Comparison of ENCODE assay signal across 8 mouse cellular contexts in genomic region chr2:103982250-103982649, GRCm38 (mm10). TPM values are rescaled to one million over a fixed set of nuclear protein-coding genes. Genes with fewer than 3 reads are reported as not detected.
A peak's percentile ranks its signal among the peaks of the same experiment; 100 is the strongest.
DNase-seq lines count a peak whose midpoint lies in the region; ATAC-seq lines count a peak whose summit lies in the region.

No protein-coding gene starts in this region.

- no peak overlapping the region for H3K4me3 ChIP-seq in forebrain, embryonic 13.5 days
- no peak overlapping the region for H3K4me3 ChIP-seq in hindbrain, embryonic 12.5 days

- 5% methylated on average over 5 of the region's 5 CpGs for WGBS in forebrain, embryonic 13.5 days
- 9% methylated on average over 5 of the region's 5 CpGs for WGBS in hindbrain, embryonic 12.5 days

- H3K27me3 ChIP-seq in forebrain, embryonic 13.5 days, result no peaks in the 10 kb centered on the region
- no peaks in the 10 kb centered on the region; the same call in 1 of the 2 replicates for H3K27me3 ChIP-seq in hindbrain, embryonic 12.5 days

- no peaks in the 10 kb centered on the region for H3K9me3 ChIP-seq in forebrain, embryonic 13.5 days (replicated peaks)
- H3K9me3 ChIP-seq in hindbrain, embryonic 12.5 days (replicated peaks), result no peaks in the 10 kb centered on the region

- H3K27ac ChIP-seq in forebrain, embryonic 13.5 days, result no peak overlapping the region
- no peak overlapping the region for H3K27ac ChIP-seq in hindbrain, embryonic 12.5 days

- peak; percentile 67 for DNase-seq in Muller cell, postnatal 12 days (ENCODE audit: inconsistent ontology term)
- peak; percentile 72 for DNase-seq in c-Kit-positive CD71-negative TER-119-negative erythroid progenitor cells, embryonic 14.5 days (ENCODE audit: low read depth)
- DNase-seq in left cerebral cortex, adult 18-20 months (ENCODE audit: low spot score in 2 of 2), result peak; percentile 65 to 74
- peak; percentile 78 for DNase-seq in right cerebral cortex, postnatal 14 days
- DNase-seq in yolk sac, embryonic 10.5 days (ENCODE audit: low spot score), result no peak

- peak; percentile 85 for ATAC-seq in forebrain, embryonic 13.5 days
- ATAC-seq in hindbrain, embryonic 12.5 days (ENCODE audit: low FRiP score), result peak; percentile 77
- ATAC-seq in megakaryocyte, adult 5-6 weeks (ENCODE audit: poor library complexity, severe bottlenecking), result peak; percentile 88

- H3K9ac ChIP-seq in forebrain, embryonic 13.5 days, result no peak overlapping the region
- H3K9ac ChIP-seq in hindbrain, embryonic 12.5 days, result no peak overlapping the region

- peaks cover 13% of the 10 kb centered on the region for H3K4me1 ChIP-seq in forebrain, embryonic 13.5 days
- peaks cover 4% of the 10 kb centered on the region for H3K4me1 ChIP-seq in hindbrain, embryonic 12.5 days

- no peak overlapping the region for H3K4me2 ChIP-seq in forebrain, embryonic 13.5 days
- no peak overlapping the region for H3K4me2 ChIP-seq in hindbrain, embryonic 12.5 days (replicated peaks)

- no peaks in the 10 kb centered on the region for H3K36me3 ChIP-seq in forebrain, embryonic 13.5 days (ENCODE audit: poor library complexity, severe bottlenecking)
- H3K36me3 ChIP-seq in hindbrain, embryonic 12.5 days, result no peaks in the 10 kb centered on the region

RNA-seq across cellular contexts. Expression of gene Lmo2, which starts 24.5 kb away (rescaled TPM):
- polyA plus RNA-seq in forebrain, embryonic 13.5 days (2015; fragmentation: Nextera tagmentation; extraction: Ambion mirVana), result 19.8 and 23.3 TPM in 2 replicates
- 25.6 and 27.2 TPM in 2 replicates for polyA plus RNA-seq in hindbrain, embryonic 12.5 days (2016; fragmentation: Nextera tagmentation; extraction: Ambion mirVana)
- 10 to 100 TPM; 17.3 to 18.5 TPM for total RNA-seq in left cerebral cortex, adult 18-20 months (2021)
- total RNA-seq in megakaryocyte, adult 5-6 weeks (2015), result 186 and 200 TPM in 2 replicates
- total RNA-seq in megakaryocyte, adult 5-6 weeks (2017), result 92.3 and 100 TPM in 2 replicates

RNA-seq across cellular contexts. Expression of gene Fbxo3, which starts 45.3 kb away (rescaled TPM):
- polyA plus RNA-seq in forebrain, embryonic 13.5 days (2015; fragmentation: Nextera tagmentation; extraction: Ambion mirVana), result 60.2 and 60.6 TPM in 2 replicates
- polyA plus RNA-seq in hindbrain, embryonic 12.5 days (2016; fragmentation: Nextera tagmentation; extraction: Ambion mirVana), result 59.7 and 60.4 TPM in 2 replicates
- 10 to 100 TPM; 58.5 to 59.6 TPM for total RNA-seq in left cerebral cortex, adult 18-20 months (2021)
- 49.8 and 54.2 TPM in 2 replicates for total RNA-seq in megakaryocyte, adult 5-6 weeks (2015)
- total RNA-seq in megakaryocyte, adult 5-6 weeks (2017), result 49.2 and 49.9 TPM in 2 replicates

RNA-seq across cellular contexts. Expression of gene 4931422A03Rik, which starts 45.9 kb away (rescaled TPM):
- 1.7 and 1.8 TPM in 2 replicates for polyA plus RNA-seq in forebrain, embryonic 13.5 days (2015; fragmentation: Nextera tagmentation; extraction: Ambion mirVana)
- polyA plus RNA-seq in hindbrain, embryonic 12.5 days (2016; fragmentation: Nextera tagmentation; extraction: Ambion mirVana), result 2.0 and 2.3 TPM in 2 replicates
- total RNA-seq in left cerebral cortex, adult 18-20 months (2021), result not detected
- 0.27 TPM in 1 of 2 replicates, not detected in the other for total RNA-seq in megakaryocyte, adult 5-6 weeks (2015)
- not detected in 2 replicates for total RNA-seq in megakaryocyte, adult 5-6 weeks (2017)

Comparison
In these comparisons a context has a peak if more than half of its experiments do, and no peak if none do; other contexts are left out.
1. RNA of gene Lmo2, which starts 24.5 kb away (total RNA-seq): 92.3 to 200 TPM in megakaryocyte, adult 5-6 weeks; 17.3 to 18.5 TPM in left cerebral cortex, adult 18-20 months; every median in the first group is over 4 times any median in the second.
2. Peak in every context shown above with its lines, with median percentiles within 50 percentile points of each other: ATAC-seq.